Mouse (Mus musculus): ENCODE measurements around the gene Gltpd2.

- peak; percentile 77 for TF ChIP-seq CTCF (IDR thresholded peaks at IDR 0.05; ENCODE audit: low read depth)
- no peak for TF ChIP-seq EP300 (optimal IDR thresholded peaks at IDR 0.05)
These were observed 21.0 kb downstream of the Gltpd2 start, which contains the start of gene Pld2 for GRCm38 (mm10) chr11:70539877-70540587.
